Mouse (Mus musculus) intestine, embryonic 16.5 days (tissue): ENCODE measurements around the gene Slc22a12. TPM values are rescaled to one million over a fixed set of nuclear protein-coding genes. Genes with fewer than 3 reads are reported as not detected.
A peak's percentile ranks its signal among the peaks of the same experiment; 100 is the strongest.

Experiments
- ATAC-seq: fragments of 200-750 bp; cut with Nextera tagmentation; 2 replicates; pipeline ENCODE4 v1.8.0; 2017; ENCODE audit warnings: moderate TSS enrichment, moderate library complexity
- H3K27ac ChIP-seq: fragments of 300-500 bp; sonication (generic); 2 replicates; pipeline ENCODE4 v1.5.1; 2014; ENCODE audit warnings: mild to moderate bottlenecking, low read length
- H3K27me3 ChIP-seq: fragments of 300-500 bp; sonication (generic); replicated peaks from 2 replicates; pipeline ENCODE4 v1.6.1; 2014; ENCODE audit warnings: low read length, control low read depth, mixed read lengths; ENCODE audit not compliant: control insufficient read depth, insufficient read depth
- H3K36me3 ChIP-seq: fragments of 300-500 bp; sonication (generic); 2 replicates; pipeline ENCODE4 v1.6.1; 2014; ENCODE audit warnings: low read length, control low read depth; ENCODE audit not compliant: control insufficient read depth, insufficient read depth
- H3K4me1 ChIP-seq: fragments of 300-500 bp; sonication (generic); 2 replicates; pipeline ENCODE4 v1.6.1; 2014; ENCODE audit warnings: low read length, control low read depth, mixed read lengths; ENCODE audit not compliant: control insufficient read depth, insufficient read depth
- H3K4me2 ChIP-seq: fragments of 300-500 bp; sonication (generic); 2 replicates; pipeline ENCODE4 v1.6.1; 2014; ENCODE audit warnings: low read depth, low read length, control low read depth
- H3K4me3 ChIP-seq: fragments of 300-500 bp; sonication (generic); 2 replicates; pipeline ENCODE4 v1.5.1; 2014; ENCODE audit warnings: mild to moderate bottlenecking, low read length
- H3K9ac ChIP-seq: fragments of 300-500 bp; sonication (generic); 2 replicates; pipeline ENCODE4 v1.6.1; 2014; ENCODE audit warnings: low read depth, low read length
- H3K9me3 ChIP-seq: fragments of 300-500 bp; sonication (generic); 2 replicates; pipeline ENCODE4 v1.6.1; 2016; ENCODE audit warnings: low read length, control low read depth; ENCODE audit not compliant: control insufficient read depth
- WGBS: fragments of 180-500 bp; shearing (Covaris S2); extraction: QIAGEN DNeasy Blood & Tissue Kit; methylation state at CpG from one replicate; pipeline ENCODE4 v1.1.7; 2014; 5-methylcytosine and 5-hydroxymethylcytosine counted together
- polyA plus RNA-seq: library from polyadenylated mRNA; unstranded; fragments of >200 nt; fragmentation: Nextera tagmentation; extraction: Ambion mirVana; gene quantifications from 2 replicates; pipeline ENCODE4 v1.2.1, GENCODE M21; 2015

Slc22a12 gene
- polyA plus RNA-seq, 1 experiment from 2014 or later: not detected

DNA sequence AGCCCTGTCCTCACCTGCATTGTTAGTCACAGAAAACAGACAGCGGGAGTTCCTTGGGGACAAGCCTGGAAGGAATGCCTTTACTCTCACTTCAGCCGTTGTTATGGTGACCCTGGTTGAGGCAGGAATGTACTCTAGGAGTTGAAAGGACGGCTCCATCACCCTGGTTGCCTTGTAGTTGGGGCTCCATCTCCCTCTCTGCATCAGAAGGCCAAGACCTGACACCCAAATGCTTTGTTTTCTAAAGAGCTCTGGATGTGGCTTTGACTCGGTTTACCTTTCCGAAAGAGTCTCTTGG lies 8.8 kb downstream of the Slc22a12 start:
- 61% methylated on average over 5 of the region's 5 CpGs for WGBS
- H3K4me2 ChIP-seq: no peak overlapping the region
- no peaks in the 10 kb centered on the region for H3K9me3 ChIP-seq
- H3K4me1 ChIP-seq: peaks cover 19% of the 10 kb centered on the region
- H3K36me3 ChIP-seq: no peaks in the 10 kb centered on the region
- H3K9ac ChIP-seq: no peak overlapping the region
- no peak for ATAC-seq
- no peak overlapping the region for H3K4me3 ChIP-seq
- peaks cover 18% of the 10 kb centered on the region for H3K27me3 ChIP-seq
- no peak overlapping the region for H3K27ac ChIP-seq

DNA sequence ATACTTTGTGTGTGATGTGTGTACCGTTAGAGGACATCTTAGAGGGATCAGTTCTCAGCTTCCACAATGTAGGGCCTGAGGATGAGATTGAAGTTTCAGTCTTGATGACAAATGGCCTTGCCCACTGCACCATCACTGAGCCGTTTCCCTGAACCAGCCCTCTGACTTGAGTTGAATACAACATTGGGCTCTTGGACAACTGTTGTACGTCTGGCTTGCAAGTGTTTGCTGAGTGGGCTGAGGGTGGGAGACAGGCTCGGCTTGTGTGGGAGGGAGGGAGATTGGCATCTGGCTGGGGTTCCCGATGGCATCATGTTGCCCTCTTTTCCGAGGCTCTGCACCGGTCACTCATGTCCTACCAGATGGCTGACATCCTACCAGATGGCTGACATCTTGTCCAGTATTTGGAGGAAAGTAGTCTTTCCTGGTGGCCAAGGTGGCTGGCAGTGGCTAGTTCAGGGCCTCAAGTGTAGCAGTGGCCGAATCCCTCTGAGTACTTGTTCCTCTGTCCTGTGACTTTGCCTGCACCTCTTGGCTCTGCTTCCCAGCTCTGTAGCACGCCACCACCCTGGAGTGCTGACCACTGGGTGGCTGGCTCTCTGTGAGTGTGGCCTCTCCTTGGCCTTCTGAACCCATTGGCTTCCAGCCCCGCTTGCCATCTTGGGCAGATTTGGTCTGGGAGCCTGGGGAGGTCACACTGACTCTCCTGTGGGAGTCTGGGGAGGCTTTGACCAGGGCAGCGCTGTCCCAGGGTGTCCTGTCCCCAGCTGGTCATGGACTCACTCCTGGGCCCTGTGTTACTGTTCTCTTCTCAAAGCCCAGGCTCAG lies 9.3 kb downstream of the Slc22a12 start:
- Histone ChIP-seq H3K36me3 (no peaks in the 10 kb centered on the region), H3K27me3 (peaks cover 18% of the 10 kb centered on the region), H3K4me2 (no peak overlapping the region), H3K4me3 (no peak overlapping the region), H3K27ac (no peak overlapping the region), H3K9ac (no peak overlapping the region), H3K4me1 (peaks cover 19% of the 10 kb centered on the region), H3K9me3 (no peaks in the 10 kb centered on the region)
- 75% methylated on average over 11 of the region's 11 CpGs for WGBS
- no peak for ATAC-seq

DNA sequence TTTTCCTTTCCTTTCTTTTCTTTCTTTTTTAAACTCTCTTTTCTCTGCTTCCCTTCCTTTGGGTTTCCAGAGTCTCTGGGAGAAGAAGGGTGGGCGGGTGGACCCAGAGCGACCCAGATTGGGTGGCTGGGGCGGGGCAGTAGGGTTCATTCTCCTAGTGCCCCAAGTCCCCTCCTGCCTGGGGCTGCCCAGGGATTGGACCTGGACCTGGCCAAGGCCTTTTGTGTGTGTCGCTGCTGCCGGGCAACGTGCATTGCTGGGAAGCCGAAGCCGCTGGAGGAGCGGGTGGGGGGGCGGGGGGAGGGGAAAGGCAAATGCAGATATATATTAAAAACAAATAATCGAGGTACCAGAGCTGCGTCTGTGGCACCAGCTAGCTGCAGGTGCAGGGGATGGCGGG lies 10.2 kb downstream of the Slc22a12 start:
- Histone ChIP-seq H3K4me2 (peak overlapping the region; percentile 80), H3K36me3 (no peaks in the 10 kb centered on the region), H3K27ac (no peak overlapping the region), H3K9ac (no peak overlapping the region), H3K9me3 (no peaks in the 10 kb centered on the region), H3K4me1 (peaks cover 19% of the 10 kb centered on the region), H3K27me3 (peaks cover 18% of the 10 kb centered on the region), H3K4me3 (peak overlapping the region; percentile 49)
- 15% methylated on average over 13 of the region's 13 CpGs for WGBS
- ATAC-seq: no peak

DNA sequence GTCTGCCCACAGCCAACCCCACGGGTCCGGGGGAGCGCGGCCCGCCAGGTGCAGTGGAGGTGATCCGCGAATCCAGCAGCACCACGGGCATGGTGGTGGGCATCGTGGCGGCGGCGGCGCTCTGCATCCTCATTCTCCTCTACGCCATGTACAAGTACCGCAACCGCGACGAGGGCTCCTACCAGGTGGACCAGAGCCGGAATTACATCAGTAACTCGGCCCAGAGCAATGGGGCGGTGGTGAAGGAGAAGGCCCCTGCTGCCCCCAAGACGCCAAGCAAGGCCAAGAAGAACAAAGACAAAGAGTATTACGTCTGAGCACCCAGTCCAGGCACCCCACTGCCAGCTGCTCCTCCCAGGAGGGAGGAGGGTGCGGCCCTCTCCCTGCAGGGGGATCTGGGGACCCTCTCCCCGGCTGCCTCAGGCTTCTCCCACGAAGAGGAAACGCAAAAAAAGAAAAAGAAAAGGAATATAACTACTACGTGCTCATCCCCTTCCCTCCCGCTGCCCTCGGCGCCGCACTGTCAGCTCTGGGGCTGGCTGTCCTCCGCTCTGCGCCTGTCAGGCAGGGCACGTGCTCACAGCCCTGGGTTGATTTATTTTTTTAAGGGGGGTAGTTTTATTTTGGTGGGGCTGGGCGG lies 10.9 kb downstream of the Slc22a12 start:
- H3K4me2 ChIP-seq: peak overlapping the region; percentile 80
- H3K36me3 ChIP-seq: no peaks in the 10 kb centered on the region
- H3K9ac ChIP-seq: peak overlapping the region; percentile 67
- H3K27me3 ChIP-seq: peaks cover 18% of the 10 kb centered on the region
- peak overlapping the region; percentile 49 for H3K4me3 ChIP-seq
- peak; percentile 41 for ATAC-seq
- H3K9me3 ChIP-seq: no peaks in the 10 kb centered on the region
- H3K27ac ChIP-seq: no peak overlapping the region
- peaks cover 19% of the 10 kb centered on the region for H3K4me1 ChIP-seq
- WGBS: 1% methylated on average over 36 of the region's 36 CpGs

DNA sequence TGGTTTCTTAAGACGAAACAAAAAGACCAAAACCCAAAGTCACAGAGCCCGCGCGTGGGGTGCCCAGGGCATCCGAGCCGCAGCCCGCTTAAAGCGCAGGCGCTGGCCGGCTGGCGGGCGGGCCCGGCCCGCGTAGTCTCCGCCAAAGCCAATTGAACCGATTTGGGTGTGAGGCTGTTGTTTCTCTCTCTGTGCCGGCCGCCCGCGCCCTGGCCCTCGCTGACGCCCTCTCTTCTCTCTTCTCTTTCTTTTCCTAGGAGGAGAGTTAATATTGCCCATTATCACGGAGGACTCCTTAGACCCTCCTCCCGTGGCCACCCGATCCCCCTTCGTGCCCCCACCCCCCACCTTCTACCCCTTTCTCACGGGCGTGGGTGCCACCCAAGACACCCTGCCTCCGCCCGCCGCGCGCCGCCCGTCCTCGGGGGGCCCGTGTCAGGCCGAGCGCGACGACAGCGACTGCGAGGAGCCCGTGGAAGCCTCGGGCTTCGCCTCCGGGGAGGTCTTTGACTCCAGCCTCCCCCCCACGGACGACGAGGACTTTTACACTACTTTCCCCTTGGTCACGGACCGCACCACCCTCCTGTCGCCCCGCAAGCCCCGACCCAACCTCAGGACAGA lies 11.7 kb downstream of the Slc22a12 start:
- WGBS: 1% methylated on average over 56 of the region's 56 CpGs
- H3K4me1 ChIP-seq: peaks cover 19% of the 10 kb centered on the region
- peak overlapping the region; percentile 67 for H3K9ac ChIP-seq
- peak overlapping the region; percentile 80 for H3K4me2 ChIP-seq
- ATAC-seq: no peak
- H3K9me3 ChIP-seq: no peaks in the 10 kb centered on the region
- H3K27ac ChIP-seq: no peak overlapping the region
- peak overlapping the region; percentile 49 for H3K4me3 ChIP-seq
- no peaks in the 10 kb centered on the region for H3K36me3 ChIP-seq
- H3K27me3 ChIP-seq: peaks cover 18% of the 10 kb centered on the region

DNA sequence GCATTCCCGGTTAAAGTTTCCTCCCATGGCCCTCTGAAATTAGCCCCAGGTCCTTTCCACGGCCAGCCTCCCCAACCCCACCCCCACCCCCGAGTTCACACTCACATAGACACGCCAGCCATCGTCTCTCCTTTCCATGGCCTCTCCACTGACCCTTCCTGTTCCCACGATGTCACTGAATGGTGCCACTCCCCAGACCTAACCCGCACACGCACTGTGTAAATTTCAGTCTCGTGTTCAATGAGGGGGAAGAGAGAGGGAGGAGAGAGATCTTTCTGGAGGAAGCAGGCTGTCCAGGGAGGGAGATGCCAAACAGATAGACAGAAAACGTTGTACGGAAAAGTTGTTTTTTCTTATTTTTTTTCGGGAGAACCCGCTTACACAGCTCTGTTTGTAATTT lies 12.5 kb downstream of the Slc22a12 start:
- Histone ChIP-seq H3K4me3 (no peak overlapping the region), H3K4me1 (peaks cover 19% of the 10 kb centered on the region), H3K4me2 (no peak overlapping the region)

DNA sequence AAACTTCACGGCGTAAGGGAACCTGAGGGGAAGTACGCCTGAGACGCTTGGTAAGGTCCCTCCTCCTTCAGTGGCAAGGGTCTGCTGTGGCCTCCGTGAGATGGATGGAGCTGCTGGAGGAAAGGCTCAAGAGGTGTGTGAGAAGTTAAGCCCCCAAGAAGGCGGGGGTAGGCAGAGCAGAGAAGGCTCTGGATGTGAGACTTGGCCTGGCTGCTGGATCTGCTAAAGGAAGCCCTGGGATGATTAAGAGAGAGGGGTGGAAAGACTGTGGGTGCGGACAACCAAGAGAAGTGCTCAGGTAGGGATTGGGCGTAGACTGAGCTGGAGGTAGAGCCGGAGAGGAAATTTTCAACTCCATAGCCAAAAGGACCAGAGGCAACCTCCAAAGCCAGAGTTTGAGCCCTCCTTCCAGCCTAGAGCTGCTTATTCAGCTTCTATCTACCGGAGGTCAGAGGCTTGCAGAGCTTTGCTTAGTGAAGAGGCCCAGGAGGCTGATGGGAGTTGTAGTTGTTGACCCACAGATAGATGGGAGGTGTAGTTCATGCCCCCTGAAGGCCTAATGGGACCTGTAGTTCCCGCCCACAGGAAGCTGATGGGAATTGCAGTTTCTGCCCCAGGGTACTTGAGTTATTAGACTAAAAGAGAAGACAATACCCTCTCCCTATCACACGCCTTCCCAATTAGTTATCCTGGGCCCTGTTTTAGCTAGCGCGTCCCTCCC lies 13.4 kb downstream of the Slc22a12 start:
- ATAC-seq: peak; percentile 46; the same call in 1 of the 2 replicates
- Histone ChIP-seq H3K36me3 (no peaks in the 10 kb centered on the region), H3K27me3 (peaks cover 22% of the 10 kb centered on the region), H3K9me3 (no peaks in the 10 kb centered on the region), H3K9ac (no peak overlapping the region), H3K4me3 (no peak overlapping the region), H3K4me1 (peaks cover 19% of the 10 kb centered on the region), H3K4me2 (no peak overlapping the region), H3K27ac (no peak overlapping the region)
- 61% methylated on average over 14 of the region's 14 CpGs for WGBS

More for the DNA sequence above, 12.5 kb downstream of the Slc22a12 start:
- no peaks in the 10 kb centered on the region for H3K36me3 ChIP-seq
- ATAC-seq: no peak
- H3K9me3 ChIP-seq: no peaks in the 10 kb centered on the region
- H3K9ac ChIP-seq: no peak overlapping the region
- H3K27ac ChIP-seq: no peak overlapping the region
- WGBS: 34% methylated on average over 13 of the region's 13 CpGs
- peaks cover 18% of the 10 kb centered on the region for H3K27me3 ChIP-seq

DNA sequence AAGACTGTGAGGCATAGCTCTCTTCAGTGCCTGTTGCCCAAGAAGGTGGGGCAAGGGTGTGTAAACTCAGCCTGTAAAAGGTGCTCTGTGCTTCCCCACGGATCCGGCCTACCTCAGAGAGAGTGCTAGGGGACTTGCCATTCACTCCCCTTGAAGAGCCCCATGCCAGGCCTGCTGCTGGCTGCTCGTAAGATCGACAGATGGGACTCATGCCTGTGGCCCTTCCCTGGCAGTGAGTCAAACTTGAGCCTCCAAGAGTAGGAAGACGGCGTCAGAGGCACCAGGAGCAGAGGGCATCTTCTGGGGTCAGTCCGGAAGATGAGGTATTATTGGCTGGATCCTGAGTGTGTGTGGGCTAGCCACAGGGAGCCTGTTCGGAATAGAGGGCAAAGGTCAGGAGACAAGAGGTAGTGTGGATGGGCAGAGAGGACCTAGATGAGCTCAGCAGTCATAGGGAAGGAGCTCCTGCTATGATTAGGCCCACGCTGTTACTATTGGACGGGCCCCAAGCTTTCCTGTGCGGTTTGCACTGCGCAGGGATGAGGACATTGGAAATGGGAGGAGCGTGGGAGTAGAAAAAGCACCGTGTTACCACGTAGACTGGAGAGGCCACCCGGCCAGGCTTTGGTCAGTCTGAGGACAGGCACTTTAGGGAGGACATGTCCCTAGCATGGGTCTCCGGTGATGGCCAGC lies 14.8 kb downstream of the Slc22a12 start:
- WGBS: 77% methylated on average over 17 of the region's 17 CpGs
- no peak for ATAC-seq
- H3K4me3 ChIP-seq: no peak overlapping the region
- no peak overlapping the region for H3K27ac ChIP-seq
- H3K4me1 ChIP-seq: peaks cover 19% of the 10 kb centered on the region
- peaks cover 22% of the 10 kb centered on the region for H3K27me3 ChIP-seq
- no peaks in the 10 kb centered on the region for H3K9me3 ChIP-seq
- no peak overlapping the region for H3K9ac ChIP-seq
- no peaks in the 10 kb centered on the region for H3K36me3 ChIP-seq
- H3K4me2 ChIP-seq: no peak overlapping the region

DNA sequence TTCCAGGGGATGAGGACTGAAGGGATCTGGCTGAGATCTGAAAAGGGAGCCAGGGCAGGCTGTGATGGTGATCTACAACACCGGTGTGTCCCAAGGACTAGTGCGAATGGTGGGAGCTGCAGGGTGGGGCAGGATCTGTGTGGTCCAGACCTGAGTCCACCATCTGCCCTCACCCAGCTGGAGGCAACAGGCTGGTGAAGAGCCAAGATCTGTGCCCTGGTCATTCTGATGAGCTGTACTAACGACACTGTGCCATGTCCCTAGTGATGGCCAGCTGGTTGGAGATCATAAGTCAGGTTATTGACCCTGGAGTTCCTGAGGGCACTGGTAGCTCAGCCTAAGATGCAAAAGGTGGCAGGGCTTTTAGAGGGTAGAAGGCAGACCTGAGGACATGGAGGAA lies 15.4 kb downstream of the Slc22a12 start:
- no peaks in the 10 kb centered on the region for H3K9me3 ChIP-seq
- no peak overlapping the region for H3K27ac ChIP-seq
- H3K4me3 ChIP-seq: no peak overlapping the region
- H3K9ac ChIP-seq: no peak overlapping the region
- H3K4me2 ChIP-seq: no peak overlapping the region
- ATAC-seq: no peak
- no peaks in the 10 kb centered on the region for H3K36me3 ChIP-seq
- peaks cover 22% of the 10 kb centered on the region for H3K27me3 ChIP-seq
- 89% methylated on average over 3 of the region's 3 CpGs for WGBS
- peaks cover 16% of the 10 kb centered on the region for H3K4me1 ChIP-seq
